Mouse (Mus musculus) liver, embryonic 15.5 days (tissue): ENCODE data around the gene Rnf144b. TPM values are rescaled to one million over a fixed set of nuclear protein-coding genes. Genes with fewer than 3 reads are reported as not detected.

Experiments used
- ATAC-seq: fragments of 200-750 bp; cut with Nextera tagmentation; 2 replicates; pipeline ENCODE4 v1.8.0; 2017; ENCODE audit warnings: moderate number of reproducible peaks, mild to moderate bottlenecking, moderate library complexity; ENCODE audit not compliant: insufficient read depth
- H3K27ac ChIP-seq: fragments of 300-500 bp; sonication (generic); replicated peaks from 2 replicates; pipeline ENCODE4 v1.5.1; 2015; ENCODE audit warnings: mild to moderate bottlenecking, inconsistent platforms
- H3K27me3 ChIP-seq: fragments of 300-500 bp; sonication (generic); 2 replicates; pipeline ENCODE4 v1.6.1; 2015; ENCODE audit warnings: mild to moderate bottlenecking, inconsistent platforms
- H3K36me3 ChIP-seq: fragments of 300-500 bp; sonication (generic); replicated peaks from 2 replicates; pipeline ENCODE4 v1.6.1; 2015; ENCODE audit warnings: moderate library complexity, mild to moderate bottlenecking, inconsistent platforms
- H3K4me1 ChIP-seq: fragments of 300-500 bp; sonication (generic); replicated peaks from 2 replicates; pipeline ENCODE4 v1.6.1; 2015; ENCODE audit warnings: inconsistent platforms
- H3K4me2 ChIP-seq: fragments of 300-500 bp; sonication (generic); 2 replicates; pipeline ENCODE4 v1.6.1; 2015; ENCODE audit warnings: moderate library complexity, mild to moderate bottlenecking, inconsistent platforms
- H3K4me3 ChIP-seq: fragments of 300-500 bp; sonication (generic); replicated peaks from 2 replicates; pipeline ENCODE4 v1.5.1; 2015; ENCODE audit warnings: mild to moderate bottlenecking, inconsistent platforms
- H3K9ac ChIP-seq: fragments of 300-500 bp; sonication (generic); 2 replicates; pipeline ENCODE4 v1.6.1; 2015; ENCODE audit warnings: moderate library complexity, mild to moderate bottlenecking, inconsistent platforms
- H3K9me3 ChIP-seq: fragments of 300-500 bp; sonication (generic); replicated peaks from 2 replicates; pipeline ENCODE4 v1.6.1; 2016; ENCODE audit warnings: inconsistent platforms
- WGBS: fragments of 180-500 bp; shearing (Covaris S2); methylation state at CpG from one replicate; pipeline ENCODE4 v1.1.7; 2015; ENCODE audit warnings: mixed read lengths; ENCODE audit not compliant: insufficient replicate concordance; 5-methylcytosine and 5-hydroxymethylcytosine counted together
- polyA plus RNA-seq: library from polyadenylated mRNA; unstranded; fragments of >200 nt; fragmentation: Nextera tagmentation; extraction: Ambion mirVana; gene quantifications from 2 replicates; pipeline ENCODE4 v1.2.1, GENCODE M21; 2015

The Rnf144b gene
- polyA plus RNA-seq, 1 experiment from 2014 or later: 1.8 TPM

- no peaks in the 10 kb centered on the region for H3K36me3 ChIP-seq
- no peaks in the 10 kb centered on the region for H3K9me3 ChIP-seq
- no peaks in the 10 kb centered on the region for H3K27me3 ChIP-seq
- no peak for ATAC-seq
- WGBS: 35% methylated on average over 7 of the region's 7 CpGs
- no peak overlapping the region for H3K9ac ChIP-seq
- H3K4me3 ChIP-seq: no peak overlapping the region
- peaks cover 16% of the 10 kb centered on the region; the same call in 1 of the 2 replicates for H3K4me1 ChIP-seq
- no peak overlapping the region for H3K4me2 ChIP-seq
- H3K27ac ChIP-seq: no peak overlapping the region
These were observed 29.9 kb downstream of the Rnf144b start for GRCm38 (mm10) chr13:47152390-47152789.

GRCm38 (mm10) chr13:47153206-47153605 is 30.8 kb downstream of the Rnf144b start:
- Histone ChIP-seq H3K27ac (no peak overlapping the region), H3K36me3 (no peaks in the 10 kb centered on the region), H3K4me3 (no peak overlapping the region), H3K27me3 (no peaks in the 10 kb centered on the region), H3K9me3 (no peaks in the 10 kb centered on the region), H3K9ac (no peak overlapping the region), H3K4me1 (peaks cover 14% of the 10 kb centered on the region; the same call in 1 of the 2 replicates), H3K4me2 (no peak overlapping the region)
- whole genome bisulfite sequencing: 65% methylated on average over 5 of the region's 5 CpGs
- ATAC-seq: no peak

- Histone ChIP-seq H3K4me2 (no peak overlapping the region), H3K9me3 (no peaks in the 10 kb centered on the region), H3K36me3 (no peaks in the 10 kb centered on the region), H3K27me3 (no peaks in the 10 kb centered on the region), H3K27ac (no peak overlapping the region), H3K4me1 (0 out of 2 replicates have a peak, but pooled peaks cover 4% of the 10 kb centered on the region), H3K9ac (no peak overlapping the region), H3K4me3 (no peak overlapping the region)
- no peak for ATAC-seq
- 60% methylated on average over 4 of the region's 4 CpGs for WGBS
These were observed 32.4 kb downstream of the Rnf144b start for GRCm38 (mm10) chr13:47154866-47155265.

- Histone ChIP-seq H3K4me2 (no peak overlapping the region), H3K9me3 (no peaks in the 10 kb centered on the region), H3K27ac (no peak overlapping the region), H3K36me3 (no peaks in the 10 kb centered on the region), H3K9ac (no peak overlapping the region), H3K27me3 (no peaks in the 10 kb centered on the region), H3K4me3 (no peak overlapping the region), H3K4me1 (no peaks in the 10 kb centered on the region)
- no peak for ATAC-seq
- 63% methylated on average over 5 of the region's 5 CpGs for WGBS
These were observed 34.4 kb downstream of the Rnf144b start for GRCm38 (mm10) chr13:47156841-47157240.

GRCm38 (mm10) chr13:47162001-47162400 is 39.5 kb downstream of the Rnf144b start:
- H3K4me2 ChIP-seq: no peak overlapping the region
- WGBS: 59% methylated on average over 5 of the region's 5 CpGs
- H3K9ac ChIP-seq: no peak overlapping the region
- H3K36me3 ChIP-seq: no peaks in the 10 kb centered on the region
- no peak overlapping the region for H3K27ac ChIP-seq
- H3K9me3 ChIP-seq: no peaks in the 10 kb centered on the region
- H3K4me1 ChIP-seq: no peaks in the 10 kb centered on the region
- ATAC-seq: no peak
- no peaks in the 10 kb centered on the region for H3K27me3 ChIP-seq
- no peak overlapping the region for H3K4me3 ChIP-seq

GRCm38 (mm10) chr13:47164732-47165131 is 42.3 kb downstream of the Rnf144b start:
- Histone ChIP-seq H3K27ac (no peak overlapping the region), H3K9me3 (no peaks in the 10 kb centered on the region), H3K4me2 (no peak overlapping the region), H3K36me3 (no peaks in the 10 kb centered on the region), H3K4me3 (no peak overlapping the region), H3K27me3 (no peaks in the 10 kb centered on the region), H3K4me1 (peaks cover 9% of the 10 kb centered on the region), H3K9ac (no peak overlapping the region)
- 62% methylated on average over 5 of the region's 5 CpGs for WGBS
- ATAC-seq: no peak

GRCm38 (mm10) chr13:47165261-47165660 is 42.8 kb downstream of the Rnf144b start:
- no peaks in the 10 kb centered on the region for H3K36me3 ChIP-seq
- H3K27ac ChIP-seq: no peak overlapping the region
- no peaks in the 10 kb centered on the region for H3K9me3 ChIP-seq
- no peak overlapping the region for H3K4me3 ChIP-seq
- no peak overlapping the region for H3K4me2 ChIP-seq
- no peaks in the 10 kb centered on the region for H3K27me3 ChIP-seq
- no peak for ATAC-seq
- WGBS: 61% methylated on average over 2 of the region's 2 CpGs
- H3K4me1 ChIP-seq: peaks cover 13% of the 10 kb centered on the region
- no peak overlapping the region for H3K9ac ChIP-seq

GRCm38 (mm10) chr13:47168484-47168883 is 46.0 kb downstream of the Rnf144b start:
- ATAC-seq: no peak
- no peak overlapping the region for H3K9ac ChIP-seq
- 35% methylated on average over 11 of the region's 11 CpGs for WGBS
- no peaks in the 10 kb centered on the region for H3K9me3 ChIP-seq
- H3K4me1 ChIP-seq: peaks cover 25% of the 10 kb centered on the region
- no peaks in the 10 kb centered on the region for H3K27me3 ChIP-seq
- H3K27ac ChIP-seq: no peak overlapping the region
- no peak overlapping the region for H3K4me3 ChIP-seq
- no peaks in the 10 kb centered on the region for H3K36me3 ChIP-seq
- no peak overlapping the region for H3K4me2 ChIP-seq

GRCm38 (mm10) chr13:47170026-47170425 is 47.6 kb downstream of the Rnf144b start:
- H3K9me3 ChIP-seq: no peaks in the 10 kb centered on the region
- H3K9ac ChIP-seq: no peak overlapping the region
- H3K27me3 ChIP-seq: no peaks in the 10 kb centered on the region
- no peak overlapping the region for H3K4me2 ChIP-seq
- ATAC-seq: no peak
- no peak overlapping the region for H3K4me3 ChIP-seq
- H3K27ac ChIP-seq: peak overlapping the region; percentile 79
- no peaks in the 10 kb centered on the region for H3K36me3 ChIP-seq
- H3K4me1 ChIP-seq: peaks cover 30% of the 10 kb centered on the region
- 56% methylated on average over 4 of the region's 4 CpGs for WGBS

GRCm38 (mm10) chr13:47170811-47171555 is 48.5 kb downstream of the Rnf144b start:
- Histone ChIP-seq H3K36me3 (no peaks in the 10 kb centered on the region), H3K27me3 (no peaks in the 10 kb centered on the region), H3K4me2 (no peak overlapping the region), H3K27ac (peak overlapping the region; percentile 79), H3K9ac (no peak overlapping the region), H3K4me3 (no peak overlapping the region), H3K4me1 (peaks cover 30% of the 10 kb centered on the region), H3K9me3 (no peaks in the 10 kb centered on the region)
- 46% methylated on average over 13 of the region's 13 CpGs for WGBS
- ATAC-seq: peak; percentile 76

- no peak overlapping the region for H3K4me2 ChIP-seq
- ATAC-seq: no peak
- H3K9me3 ChIP-seq: no peaks in the 10 kb centered on the region
- H3K27me3 ChIP-seq: no peaks in the 10 kb centered on the region
- no peak overlapping the region for H3K9ac ChIP-seq
- H3K4me3 ChIP-seq: no peak overlapping the region
- H3K36me3 ChIP-seq: no peaks in the 10 kb centered on the region
- no peak overlapping the region for H3K27ac ChIP-seq
- whole genome bisulfite sequencing: 67% methylated on average over 10 of the region's 10 CpGs
- peaks cover 30% of the 10 kb centered on the region for H3K4me1 ChIP-seq
These were observed 50.4 kb downstream of the Rnf144b start for GRCm38 (mm10) chr13:47172891-47173290.

GRCm38 (mm10) chr13:47178182-47178581 is 55.7 kb downstream of the Rnf144b start:
- no peak overlapping the region for H3K27ac ChIP-seq
- H3K27me3 ChIP-seq: no peaks in the 10 kb centered on the region
- no peak for ATAC-seq
- WGBS: 66% methylated on average over 8 of the region's 8 CpGs
- H3K36me3 ChIP-seq: no peaks in the 10 kb centered on the region
- no peak overlapping the region for H3K4me2 ChIP-seq
- H3K4me1 ChIP-seq: peaks cover 18% of the 10 kb centered on the region; the same call in 1 of the 2 replicates
- H3K9me3 ChIP-seq: no peaks in the 10 kb centered on the region
- no peak overlapping the region for H3K4me3 ChIP-seq
- no peak overlapping the region for H3K9ac ChIP-seq
